Mouse (Mus musculus) heart, postnatal 36 days (tissue): ENCODE measurements at regions not wholly inside any gene's neighbourhood (a gene's known extent, or its start where the extent isn't known, plus 50 kb on each side); places are given as distances from the start of the nearest gene placed in this dataset.
"Not testable (repeated sequence)": the region's sequence is repeated elsewhere in the genome, so short reads cannot be mapped to it uniquely, and the experiment has no call there.

ENCODE experiments used
- DNase-seq, 2 experiments: peaks; one replicate each; pipeline ENCODE4 v3.0.0; 2021 to 2022
- intact Hi-C: fragments of 180-260 bp; cut with DNase I; formaldehyde crosslinking; loops from one replicate; pipeline ENCODE4 v1.15.1; 2025

- intact Hi-C loops = no loop called here
- no peak for DNase-seq
These were observed 58.0 kb upstream of the Dmrta1 start for GRCm38 (mm10) chr4:89621260-89621659.

GRCm38 (mm10) chr4:89604721-89605120, 74.5 kb upstream of the Dmrta1 start:
- intact Hi-C loops = no loop called here
- DNase-seq = no peak

GRCm38 (mm10) chr4:89575529-89575928, 103.7 kb upstream of the Dmrta1 start:
- DNase-seq = no peak
- intact Hi-C loops = loop anchor here (2.0 kb wide), 1 partner anchor 117 kb away; no protein-coding TSS in a partner anchor

GRCm38 (mm10) chr4:89554711-89555466, 124.3 kb upstream of the Dmrta1 start:
- DNase-seq = no peak
- intact Hi-C loops = no loop called here

GRCm38 (mm10) chr4:89552556-89552955, 126.7 kb upstream of the Dmrta1 start:
- DNase-seq = no peak
- intact Hi-C loops = no loop called here

GRCm38 (mm10) chr4:89550515-89550914, 128.7 kb upstream of the Dmrta1 start:
- intact Hi-C loops = no loop called here
- no peak for DNase-seq

- intact Hi-C loops = no loop called here
- DNase-seq = peak; percentile 27 to 45
These were observed 146.8 kb upstream of the Dmrta1 start for GRCm38 (mm10) chr4:89532462-89532861.

GRCm38 (mm10) chr4:89530050-89530911, 149.0 kb upstream of the Dmrta1 start:
- DNase-seq = no peak
- intact Hi-C loops = no loop called here

GRCm38 (mm10) chr4:89527966-89528365, 151.3 kb upstream of the Dmrta1 start:
- intact Hi-C loops = loop anchor here (5.0 kb wide), 1 partner anchor 236 kb away; the partner anchor contains the start of gene Cdkn2a
- DNase-seq = no peak

- DNase-seq = no peak
- intact Hi-C loops = loop anchor here (5.0 kb wide), 1 partner anchor 235 kb away; the partner anchor contains the start of gene Cdkn2a
These were observed 151.9 kb upstream of the Dmrta1 start for GRCm38 (mm10) chr4:89527326-89527725.

- intact Hi-C loops = loop anchor here (5.0 kb wide), 1 partner anchor 233 kb away; the partner anchor contains the start of gene Cdkn2a
- not testable (repeated sequence) for DNase-seq
These were observed 153.7 kb upstream of the Dmrta1 start for GRCm38 (mm10) chr4:89525525-89525924.

- peak; percentile 51 to 64 for DNase-seq
- intact Hi-C loops = loop anchor here (1.0 to 5.0 kb wide), 5 partner anchors 52 to 652 kb away; partner anchors contain the start of gene Cdkn2a
These were observed 154.7 kb upstream of the Dmrta1 start for GRCm38 (mm10) chr4:89524260-89525200.

GRCm38 (mm10) chr4:89523423-89524259, 155.6 kb upstream of the Dmrta1 start:
- intact Hi-C loops = loop anchor here (1.0 to 5.0 kb wide), 4 partner anchors 51 to 651 kb away; no protein-coding TSS in a partner anchor
- no peak for DNase-seq

GRCm38 (mm10) chr4:89518027-89518426, 161.2 kb upstream of the Dmrta1 start:
- DNase-seq = no peak
- intact Hi-C loops = no loop called here

- intact Hi-C loops = no loop called here
- no peak for DNase-seq
These were observed 163.3 kb upstream of the Dmrta1 start for GRCm38 (mm10) chr4:89515823-89516411.

GRCm38 (mm10) chr4:89514981-89515380, 164.3 kb upstream of the Dmrta1 start:
- DNase-seq = no peak
- intact Hi-C loops = no loop called here

GRCm38 (mm10) chr4:89510593-89510992, 168.6 kb upstream of the Dmrta1 start:
- no peak for DNase-seq
- intact Hi-C loops = no loop called here

- intact Hi-C loops = no loop called here
These were observed 169.4 kb upstream of the Dmrta1 start for GRCm38 (mm10) chr4:89509655-89510391.

More at GRCm38 (mm10) chr4:89509655-89510391, 169.4 kb upstream of the Dmrta1 start:
- no peak for DNase-seq
